Mouse (Mus musculus) G1E (cell line): ENCODE measurements around the gene Syvn1. TPM values are rescaled to one million over a fixed set of nuclear protein-coding genes. Genes with fewer than 3 reads are reported as not detected.

ENCODE experiments used
- ATAC-seq: 2 replicates; pipeline ENCODE4 v1.8.0; 2016; ENCODE audit warnings: mild to moderate bottlenecking; ENCODE audit not compliant: insufficient number of reproducible peaks, poor library complexity, low FRiP score, severe bottlenecking; ENCODE audit errors: extremely low read depth
- DNase-seq: peaks from one replicate; pipeline ENCODE4 v3.0.0; 2012; ENCODE audit warnings: low spot score
- H3K27me3 ChIP-seq: 2 replicates; pipeline ENCODE4 v1.6.1; 2012; ENCODE audit warnings: mild to moderate bottlenecking, low read length, inconsistent platforms; ENCODE audit not compliant: insufficient read depth
- H3K36me3 ChIP-seq: replicated peaks from 2 replicates; pipeline ENCODE3; 2012; ENCODE audit warnings: mild to moderate bottlenecking, inconsistent platforms
- H3K4me1 ChIP-seq: 2 replicates; pipeline ENCODE4 v1.6.1; 2012; ENCODE audit warnings: low read depth, low read length, inconsistent platforms, mixed read lengths; ENCODE audit not compliant: insufficient read depth
- H3K4me3 ChIP-seq: 2 replicates; pipeline ENCODE4 v1.5.1; 2012; ENCODE audit warnings: low read depth, mild to moderate bottlenecking, inconsistent platforms, low read length, moderate library complexity, mixed read lengths
- H3K9me3 ChIP-seq: replicated peaks from 2 replicates; pipeline ENCODE4 v1.6.1; 2012; ENCODE audit warnings: inconsistent platforms
- CTCF ChIP-seq: IDR thresholded peaks from 2 replicates; pipeline ENCODE4 v1.5.1; 2012; ENCODE audit warnings: low read depth, low read length, inconsistent platforms, mixed read lengths
- GATA1 ChIP-seq: IDR thresholded peaks from 2 replicates; pipeline ENCODE4 v1.6.1; 2012; ENCODE audit warnings: borderline replicate concordance, low read length, inconsistent platforms, mixed read lengths
- GATA2 ChIP-seq: IDR thresholded peaks from 2 replicates; pipeline ENCODE4 v1.6.1; 2012; ENCODE audit warnings: low read depth, low read length, inconsistent platforms, borderline replicate concordance
- POLR2AphosphoS5 ChIP-seq: IDR thresholded peaks from 2 replicates; pipeline ENCODE4 v1.6.1; 2012; ENCODE audit warnings: low read depth, low read length, inconsistent platforms; ENCODE audit not compliant: insufficient replicate concordance
- TAL1 ChIP-seq: conservative IDR thresholded peaks from 2 replicates; pipeline ENCODE4 v1.6.1; 2012; ENCODE audit warnings: low read depth, low read length, inconsistent platforms, mixed read lengths
- polyA plus RNA-seq: library from polyadenylated mRNA; stranded (reverse); fragments of >175 nt; gene quantifications from 2 replicates; pipeline ENCODE4 v1.2.3, GENCODE M21; 2012
- total RNA-seq, 2 experiments: library from RNA; stranded (forward) in 1 of 2; stranded (reverse) in 1 of 2; fragments of 200-1000 nt in 1 of 2; fragments of >200 nt in 1 of 2; fragmentation: Nextera tagmentation in 1 of 2; gene quantifications; 2 replicates each; pipeline ENCODE4 v1.2.3; 2014 to 2017

Syvn1 gene
- total and polyA plus RNA-seq, 3 experiments = 4.8 to 78.2 (median 39.7) TPM

GRCm38 (mm10) chr19:6047899-6048166, 1.5 kb downstream of the Syvn1 start:
- DNase-seq = no peak
- ATAC-seq = no peak
- H3K36me3 ChIP-seq = peaks cover 57% of the 10 kb centered on the region
- peaks cover 64% of the 10 kb centered on the region for H3K4me1 ChIP-seq
- H3K27me3 ChIP-seq = no peaks in the 10 kb centered on the region
- peak overlapping the region; percentile 90 for H3K4me3 ChIP-seq
- TF ChIP-seq GATA2 = no peak
- TF ChIP-seq GATA1 = no peak
- no peak for TF ChIP-seq CTCF
- no peak for TF ChIP-seq POLR2AphosphoS5
- TF ChIP-seq TAL1 = no peak
- no peaks in the 10 kb centered on the region for H3K9me3 ChIP-seq

DNA sequence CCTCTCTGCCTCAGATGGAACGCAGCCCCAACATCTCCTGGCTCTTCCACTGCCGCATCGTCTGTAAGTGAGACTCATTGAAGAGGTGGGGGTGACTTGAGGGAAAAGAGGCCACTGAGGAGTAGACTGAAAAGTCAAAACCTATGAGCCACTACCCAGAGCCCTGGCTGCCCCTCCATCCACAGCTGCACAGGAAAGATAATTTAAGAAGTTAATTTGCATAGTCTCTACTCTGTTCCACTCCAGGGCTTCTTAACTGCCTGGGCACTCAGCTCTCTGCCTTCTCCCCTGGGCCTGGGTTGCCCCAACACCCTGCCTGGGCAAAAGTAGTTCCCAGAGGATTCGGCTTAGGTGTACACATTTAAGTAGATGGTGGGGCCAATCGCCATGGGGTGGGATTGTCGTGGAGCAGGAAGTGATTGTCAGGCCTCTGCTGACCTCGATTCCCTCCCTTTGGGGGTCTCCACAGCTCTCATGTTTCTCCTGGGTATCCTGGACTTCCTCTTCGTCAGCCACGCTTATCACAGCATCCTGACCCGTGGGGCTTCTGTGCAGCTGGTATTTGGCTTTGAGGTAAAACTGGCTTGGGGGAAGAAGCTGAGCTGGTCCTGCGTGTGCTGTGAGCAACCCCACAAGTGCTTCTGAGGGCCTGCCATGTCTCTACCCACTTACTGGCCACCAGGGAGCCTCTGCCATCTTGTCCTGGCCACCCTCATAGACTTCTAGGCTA, 2.5 kb downstream of the Syvn1 start:
- H3K27me3 ChIP-seq = no peaks in the 10 kb centered on the region
- peak overlapping the region; percentile 90; the same call in 1 of the 2 replicates for H3K4me3 ChIP-seq
- ATAC-seq = no peak
- no peak for DNase-seq
- TF ChIP-seq POLR2AphosphoS5 (no peak), TAL1 (no peak), CTCF (no peak), GATA1 (no peak), GATA2 (no peak)
- peaks cover 73% of the 10 kb centered on the region for H3K4me1 ChIP-seq
- peaks cover 67% of the 10 kb centered on the region for H3K36me3 ChIP-seq
- H3K9me3 ChIP-seq = no peaks in the 10 kb centered on the region

DNA sequence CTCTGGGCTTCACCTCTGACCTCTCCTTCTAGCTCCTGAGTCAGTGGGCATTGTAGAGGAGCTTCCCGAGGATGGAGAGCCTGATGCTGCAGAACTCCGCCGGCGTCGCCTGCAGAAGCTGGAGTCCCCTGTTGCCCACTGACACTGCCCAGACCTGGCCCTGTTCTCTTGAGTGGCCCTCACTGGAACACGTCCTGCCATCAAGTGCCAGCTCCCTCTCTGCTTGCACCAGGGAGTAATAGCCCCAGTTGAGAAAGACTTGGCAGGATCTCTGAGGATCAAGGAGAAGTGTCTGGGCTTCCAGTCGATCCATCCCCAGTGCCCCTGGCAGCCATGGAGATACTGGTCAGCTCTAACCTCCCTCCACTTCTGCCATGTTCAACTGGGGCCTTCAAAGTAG, 6.1 kb downstream of the Syvn1 start:
- TF ChIP-seq GATA2 (no peak), POLR2AphosphoS5 (no peak), CTCF (no peak), GATA1 (no peak), TAL1 (no peak)
- peaks cover 91% of the 10 kb centered on the region for H3K36me3 ChIP-seq
- no peak overlapping the region for H3K4me3 ChIP-seq
- ATAC-seq (no peak), DNase-seq (no peak)
- no peaks in the 10 kb centered on the region for H3K9me3 ChIP-seq
- H3K4me1 ChIP-seq = peaks cover 86% of the 10 kb centered on the region
- no peaks in the 10 kb centered on the region for H3K27me3 ChIP-seq

GRCm38 (mm10) chr19:6054296-6054695, 7.9 kb downstream of the Syvn1 start:
- Histone ChIP-seq H3K4me1 (peaks cover 75% of the 10 kb centered on the region), H3K36me3 (peaks cover 86% of the 10 kb centered on the region), H3K9me3 (no peaks in the 10 kb centered on the region), H3K27me3 (no peaks in the 10 kb centered on the region), H3K4me3 (no peak overlapping the region)
- ATAC-seq (no peak), DNase-seq (no peak)
- TF ChIP-seq POLR2AphosphoS5 (no peak), CTCF (no peak), TAL1 (no peak), GATA1 (no peak), GATA2 (no peak)

- Histone ChIP-seq H3K4me3 (peak overlapping the region; percentile 97), H3K36me3 (peaks cover 75% of the 10 kb centered on the region), H3K9me3 (no peaks in the 10 kb centered on the region), H3K27me3 (no peaks in the 10 kb centered on the region), H3K4me1 (peaks cover 68% of the 10 kb centered on the region)
- TF ChIP-seq GATA1 = no peak
- TF ChIP-seq GATA2 = no peak
- no peak for TF ChIP-seq CTCF
- TF ChIP-seq TAL1 = no peak
- TF ChIP-seq POLR2AphosphoS5 = no peak
- no peak for ATAC-seq
- DNase-seq = no peak
These were observed 10.3 kb downstream of the Syvn1 start for GRCm38 (mm10) chr19:6056696-6057095.

GRCm38 (mm10) chr19:6057313-6058096, 11.1 kb downstream of the Syvn1 start, which contains the start of the genes Mrpl49 and Fau:
TSS of gene Mrpl49 (minus strand) at chr19:6057785.
TSS of gene Fau (plus strand) at chr19:6057844.
- Histone ChIP-seq H3K27me3 (no peaks in the 10 kb centered on the region), H3K4me1 (peaks cover 68% of the 10 kb centered on the region), H3K4me3 (peak within 1 kb of the TSS; percentile 97), H3K9me3 (no peaks in the 10 kb centered on the region), H3K36me3 (peaks cover 75% of the 10 kb centered on the region)
- ATAC-seq (peak; percentile 69), DNase-seq (peak; percentile 80)
- no peak for TF ChIP-seq GATA2
- TF ChIP-seq TAL1 = no peak
- TF ChIP-seq GATA1 = no peak
- no peak for TF ChIP-seq CTCF
- TF ChIP-seq POLR2AphosphoS5 = no peak
